Mouse (Mus musculus) E14TG2a.4 (cell line): ENCODE data around the gene Ypel4.

Experiments used
- CTCF ChIP-seq: conservative IDR thresholded peaks from 2 replicates; pipeline ENCODE4 v1.5.1; 2014; ENCODE audit warnings: low read length
- NANOG ChIP-seq: IDR thresholded peaks from 2 replicates; pipeline ENCODE4 v1.6.1; 2014; ENCODE audit warnings: borderline replicate concordance, low read length, mixed read lengths

- TF ChIP-seq CTCF: no peak
- TF ChIP-seq NANOG: no peak
Observed at GRCm38 (mm10) chr2:84721182-84721581, 12.7 kb upstream of the Ypel4 start.
